Mouse (Mus musculus): ENCODE measurements at regions not wholly inside any gene's neighbourhood (a gene's known extent, or its start where the extent isn't known, plus 50 kb on each side); places are given as distances from the start of the nearest gene placed in this dataset.

DNA sequence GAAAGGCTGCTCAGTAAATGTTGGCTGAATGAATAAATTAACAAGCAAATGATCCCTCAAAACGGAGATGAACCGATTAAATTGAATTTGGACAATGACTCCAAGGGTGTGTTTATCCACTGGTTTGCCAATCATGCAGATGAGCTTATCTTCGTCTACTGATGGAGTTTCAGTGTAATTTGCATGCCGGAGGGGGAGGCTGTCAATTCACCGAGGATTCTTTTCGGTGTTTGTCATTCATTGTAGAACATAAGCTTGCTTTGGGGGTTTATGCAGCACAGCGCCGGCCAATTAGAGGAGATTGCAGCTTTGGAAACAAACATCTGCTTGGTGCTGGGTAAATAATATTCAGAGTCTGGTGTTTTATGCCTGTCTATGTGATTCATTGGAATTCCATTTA lies 132.7 kb downstream of the Otoa start:
- Histone ChIP-seq H3K27me3 (no peaks in the 10 kb centered on the region), H3K9ac (replicated peaks) (no peak overlapping the region), H3K4me3 (replicated peaks) (no peak overlapping the region), H3K4me2 (no peak overlapping the region), H3K4me1 (replicated peaks) (no peaks in the 10 kb centered on the region), H3K36me3 (no peaks in the 10 kb centered on the region), H3K9me3 (no peaks in the 10 kb centered on the region), H3K27ac (no peak overlapping the region)
- WGBS = 85% methylated on average over 8 of the region's 8 CpGs
- no peak for ATAC-seq (ENCODE audit: insufficient number of reproducible peaks, insufficient read depth, low FRiP score, low TSS enrichment, low read depth)

GRCm38 (mm10) chr7:121215032-121215431 lies 133.6 kb downstream of the Otoa start:
- no peak for ATAC-seq (ENCODE audit: insufficient number of reproducible peaks, insufficient read depth, low FRiP score, low TSS enrichment, low read depth)

GRCm38 (mm10) chr7:121215735-121216134 lies 134.3 kb downstream of the Otoa start:
- no peak overlapping the region for H3K9ac ChIP-seq (replicated peaks)
- WGBS = 65% methylated on average over 1 of the region's 1 CpGs
- ATAC-seq (ENCODE audit: insufficient number of reproducible peaks, insufficient read depth, low FRiP score, low TSS enrichment, low read depth) = no peak
- H3K4me1 ChIP-seq (replicated peaks) = no peaks in the 10 kb centered on the region
- no peak overlapping the region for H3K27ac ChIP-seq
- no peak overlapping the region for H3K4me3 ChIP-seq (replicated peaks)
- no peaks in the 10 kb centered on the region for H3K36me3 ChIP-seq
- H3K9me3 ChIP-seq = no peaks in the 10 kb centered on the region
- no peak overlapping the region for H3K4me2 ChIP-seq
- H3K27me3 ChIP-seq = no peaks in the 10 kb centered on the region

More at GRCm38 (mm10) chr7:121215032-121215431, 133.6 kb downstream of the Otoa start:
- Histone ChIP-seq H3K9me3 (no peaks in the 10 kb centered on the region), H3K4me1 (replicated peaks) (no peaks in the 10 kb centered on the region), H3K4me3 (replicated peaks) (no peak overlapping the region), H3K27ac (no peak overlapping the region), H3K27me3 (no peaks in the 10 kb centered on the region), H3K4me2 (no peak overlapping the region), H3K9ac (replicated peaks) (no peak overlapping the region), H3K36me3 (no peaks in the 10 kb centered on the region)
- 87% methylated on average over 3 of the region's 3 CpGs for WGBS

GRCm38 (mm10) chr7:121218031-121218430 lies 136.6 kb downstream of the Otoa start:
- Histone ChIP-seq H3K9me3 (no peaks in the 10 kb centered on the region), H3K4me1 (replicated peaks) (no peaks in the 10 kb centered on the region), H3K9ac (replicated peaks) (no peak overlapping the region), H3K27me3 (no peaks in the 10 kb centered on the region), H3K4me2 (no peak overlapping the region), H3K36me3 (no peaks in the 10 kb centered on the region), H3K4me3 (replicated peaks) (no peak overlapping the region), H3K27ac (no peak overlapping the region)
- WGBS = 74% methylated on average over 10 of the region's 10 CpGs
- ATAC-seq (ENCODE audit: insufficient number of reproducible peaks, insufficient read depth, low FRiP score, low TSS enrichment, low read depth) = no peak

- Histone ChIP-seq H3K4me2 (no peak overlapping the region), H3K9ac (replicated peaks) (no peak overlapping the region), H3K9me3 (no peaks in the 10 kb centered on the region), H3K4me3 (replicated peaks) (no peak overlapping the region), H3K4me1 (replicated peaks) (no peaks in the 10 kb centered on the region), H3K27ac (no peak overlapping the region), H3K36me3 (no peaks in the 10 kb centered on the region), H3K27me3 (no peaks in the 10 kb centered on the region)
- WGBS = 93% methylated on average over 7 of the region's 7 CpGs
- no peak for ATAC-seq (ENCODE audit: insufficient number of reproducible peaks, insufficient read depth, low FRiP score, low TSS enrichment, low read depth)
These were observed 139.7 kb downstream of the Otoa start for GRCm38 (mm10) chr7:121221158-121221557.

DNA sequence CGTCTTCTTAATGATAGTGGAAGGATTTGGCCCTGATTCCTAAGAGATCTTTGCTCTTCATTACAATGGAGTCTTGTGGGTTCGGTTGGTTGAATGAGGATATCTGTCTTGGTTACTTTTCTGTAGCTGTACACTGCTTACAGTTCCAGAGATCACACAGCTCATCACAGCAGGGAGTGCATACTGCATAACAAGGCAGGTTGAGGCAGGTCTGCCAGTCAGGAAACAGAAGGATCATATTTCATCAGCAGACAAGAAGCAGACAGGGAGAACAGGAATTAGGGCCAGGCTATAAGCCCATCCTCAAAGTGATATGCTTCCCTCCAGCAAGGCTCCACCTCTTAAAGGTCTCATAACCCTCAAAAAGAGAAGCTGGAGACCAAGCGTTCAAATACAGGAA lies 150.4 kb downstream of the Otoa start:
- 72% methylated on average over 3 of the region's 3 CpGs for WGBS
- ATAC-seq (ENCODE audit: insufficient number of reproducible peaks, insufficient read depth, low FRiP score, low TSS enrichment, low read depth) = no peak

GRCm38 (mm10) chr7:121234831-121235230 lies 153.4 kb downstream of the Otoa start:
- Histone ChIP-seq H3K9ac (replicated peaks) (no peak overlapping the region), H3K9me3 (no peaks in the 10 kb centered on the region), H3K36me3 (no peaks in the 10 kb centered on the region), H3K27me3 (no peaks in the 10 kb centered on the region), H3K4me2 (no peak overlapping the region), H3K4me3 (replicated peaks) (no peak overlapping the region), H3K27ac (no peak overlapping the region), H3K4me1 (replicated peaks) (0 out of 2 replicates have a peak, but pooled peaks cover 5% of the 10 kb centered on the region)
- 79% methylated on average over 6 of the region's 6 CpGs for WGBS
- ATAC-seq (ENCODE audit: insufficient number of reproducible peaks, insufficient read depth, low FRiP score, low TSS enrichment, low read depth) = no peak

More for the DNA sequence above, 150.4 kb downstream of the Otoa start:
- no peak overlapping the region for H3K9ac ChIP-seq (replicated peaks)
- H3K4me2 ChIP-seq = no peak overlapping the region
- no peaks in the 10 kb centered on the region for H3K36me3 ChIP-seq
- H3K4me1 ChIP-seq (replicated peaks) = 0 out of 2 replicates have a peak, but pooled peaks cover 5% of the 10 kb centered on the region
- H3K27me3 ChIP-seq = no peaks in the 10 kb centered on the region
- no peak overlapping the region for H3K4me3 ChIP-seq (replicated peaks)
- H3K27ac ChIP-seq = no peak overlapping the region
- H3K9me3 ChIP-seq = no peaks in the 10 kb centered on the region

DNA sequence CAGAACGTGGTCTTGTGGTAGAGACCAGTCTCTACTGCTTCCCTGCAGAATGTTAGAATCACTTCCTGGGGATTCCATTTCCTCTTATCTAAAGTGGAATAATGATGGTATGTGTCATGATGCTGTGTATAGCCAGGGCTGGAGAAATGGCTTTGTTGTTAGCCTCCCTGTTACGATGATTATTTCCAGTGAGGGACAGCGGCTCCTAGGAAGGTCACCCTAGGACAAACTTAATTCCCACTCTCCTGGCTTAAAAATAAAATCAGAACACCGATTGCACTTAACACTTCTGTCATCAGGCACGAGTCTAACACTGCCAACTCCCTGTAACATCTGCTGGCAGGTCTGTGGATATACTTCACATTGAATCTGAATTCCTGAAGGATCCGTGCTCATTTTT lies 151.9 kb upstream of the Hs3st2 start:
- WGBS = 76% methylated on average over 6 of the region's 6 CpGs
- Histone ChIP-seq H3K27ac (no peak overlapping the region), H3K4me1 (replicated peaks) (no peaks in the 10 kb centered on the region), H3K4me2 (no peak overlapping the region), H3K36me3 (no peaks in the 10 kb centered on the region), H3K4me3 (replicated peaks) (no peak overlapping the region), H3K9me3 (no peaks in the 10 kb centered on the region), H3K9ac (replicated peaks) (no peak overlapping the region), H3K27me3 (no peaks in the 10 kb centered on the region)
- ATAC-seq (ENCODE audit: insufficient number of reproducible peaks, insufficient read depth, low FRiP score, low TSS enrichment, low read depth) = no peak

- 83% methylated on average over 6 of the region's 6 CpGs for WGBS
- no peaks in the 10 kb centered on the region for H3K36me3 ChIP-seq
- no peaks in the 10 kb centered on the region for H3K9me3 ChIP-seq
- no peaks in the 10 kb centered on the region for H3K4me1 ChIP-seq (replicated peaks)
- no peak overlapping the region for H3K9ac ChIP-seq (replicated peaks)
- no peak for ATAC-seq (ENCODE audit: insufficient number of reproducible peaks, insufficient read depth, low FRiP score, low TSS enrichment, low read depth)
- H3K27me3 ChIP-seq = no peaks in the 10 kb centered on the region
- H3K27ac ChIP-seq = no peak overlapping the region
- H3K4me2 ChIP-seq = no peak overlapping the region
- no peak overlapping the region for H3K4me3 ChIP-seq (replicated peaks)
These were observed 143.8 kb upstream of the Hs3st2 start for GRCm38 (mm10) chr7:121247845-121248244.

DNA sequence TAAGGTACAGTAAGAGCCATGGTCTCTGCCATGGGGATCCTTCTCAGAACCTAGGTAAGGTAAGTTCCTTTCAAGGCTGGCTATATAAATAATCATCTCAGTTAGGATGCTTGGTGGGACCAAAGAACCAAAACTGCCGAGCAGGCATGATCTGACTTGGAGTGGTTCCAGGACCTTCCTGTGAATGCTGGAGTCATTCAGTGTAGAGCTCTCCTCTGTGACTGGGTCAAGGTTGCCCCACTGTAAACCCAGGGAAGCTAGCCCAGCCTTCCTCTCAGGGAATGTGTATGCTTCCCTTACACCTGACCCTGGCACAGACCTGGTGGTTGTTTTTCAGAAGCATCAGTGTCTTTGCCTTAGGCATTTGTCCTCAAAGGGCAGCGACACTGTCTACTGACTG lies 134.2 kb upstream of the Hs3st2 start:
- no peak for ATAC-seq (ENCODE audit: insufficient number of reproducible peaks, insufficient read depth, low FRiP score, low TSS enrichment, low read depth)

DNA sequence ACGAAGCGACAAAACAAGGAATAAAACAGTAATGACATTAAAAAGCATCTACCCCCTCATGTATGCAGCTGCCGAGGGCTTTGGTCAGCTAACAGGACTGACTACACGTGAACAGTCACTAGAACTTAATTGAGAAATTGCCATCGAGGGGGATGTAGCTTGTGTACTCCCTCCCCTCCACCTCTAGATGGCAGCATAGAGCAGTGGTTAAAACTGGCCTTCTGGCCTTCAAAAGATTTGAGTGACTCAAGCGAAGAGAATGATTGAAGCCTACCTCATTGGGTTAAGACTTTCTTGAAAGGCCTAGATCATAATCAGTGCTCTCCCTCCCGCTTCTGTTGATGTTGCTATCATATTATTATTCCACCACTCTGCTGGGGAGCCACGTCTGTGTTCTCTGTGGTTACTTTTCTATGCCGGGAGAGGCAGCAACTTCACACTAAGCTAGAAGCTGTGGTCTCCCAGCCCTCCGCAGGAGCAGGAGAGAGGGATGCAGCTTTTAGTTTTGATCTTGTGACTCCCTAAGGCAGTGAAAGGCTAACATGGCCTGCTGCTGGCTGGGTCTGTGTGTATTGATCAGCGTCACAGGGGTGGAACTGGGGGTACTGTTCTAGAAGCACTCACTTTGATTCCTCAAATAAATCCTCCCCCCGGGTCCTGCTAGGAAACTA lies 132.7 kb upstream of the Hs3st2 start:
- 48% methylated on average over 12 of the region's 12 CpGs for WGBS
- ATAC-seq (ENCODE audit: insufficient number of reproducible peaks, insufficient read depth, low FRiP score, low TSS enrichment, low read depth) = no peak

More for the DNA sequence above, 134.2 kb upstream of the Hs3st2 start:
- H3K4me1 ChIP-seq (replicated peaks) = no peaks in the 10 kb centered on the region
- H3K9ac ChIP-seq (replicated peaks) = no peak overlapping the region
- no peak overlapping the region for H3K4me3 ChIP-seq (replicated peaks)
- no peaks in the 10 kb centered on the region for H3K36me3 ChIP-seq
- 80% methylated on average over 2 of the region's 2 CpGs for WGBS
- H3K9me3 ChIP-seq = no peaks in the 10 kb centered on the region
- H3K27me3 ChIP-seq = no peaks in the 10 kb centered on the region
- H3K4me2 ChIP-seq = no peak overlapping the region
- H3K27ac ChIP-seq = no peak overlapping the region

DNA sequence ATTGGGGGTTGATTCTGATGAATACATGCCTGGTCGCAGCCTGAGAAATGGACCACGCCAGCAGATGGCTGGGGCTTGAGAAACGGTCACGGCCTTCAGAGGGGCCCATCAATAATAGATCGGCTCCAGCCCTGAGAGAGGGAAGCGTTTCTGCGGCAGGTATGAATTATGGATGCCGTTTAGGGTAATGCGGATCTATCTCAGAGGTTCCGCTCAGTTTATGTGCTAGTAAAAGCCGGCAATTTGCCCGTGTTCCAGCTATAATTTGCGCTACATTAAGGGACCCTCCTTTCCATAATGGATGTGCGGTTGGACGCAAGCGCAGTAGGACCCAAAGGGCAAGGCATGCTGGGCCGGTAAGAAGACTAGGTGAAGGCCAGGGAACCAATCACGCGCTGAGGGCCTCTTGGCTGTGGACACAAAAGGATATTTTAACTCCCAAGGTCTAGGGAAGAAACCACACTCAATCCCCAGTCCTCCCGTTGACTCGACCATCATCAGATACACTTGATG lies 132.1 kb upstream of the Hs3st2 start:
- no peak for ATAC-seq (ENCODE audit: insufficient number of reproducible peaks, insufficient read depth, low FRiP score, low TSS enrichment, low read depth)
- Histone ChIP-seq H3K9ac (replicated peaks) (no peak overlapping the region), H3K4me1 (replicated peaks) (no peaks in the 10 kb centered on the region), H3K4me2 (no peak overlapping the region), H3K27me3 (no peaks in the 10 kb centered on the region), H3K4me3 (replicated peaks) (no peak overlapping the region), H3K36me3 (no peaks in the 10 kb centered on the region), H3K9me3 (no peaks in the 10 kb centered on the region), H3K27ac (no peak overlapping the region)
- 85% methylated on average over 21 of the region's 21 CpGs for WGBS

More for the DNA sequence above, 132.7 kb upstream of the Hs3st2 start:
- no peaks in the 10 kb centered on the region for H3K9me3 ChIP-seq
- H3K27me3 ChIP-seq = no peaks in the 10 kb centered on the region
- no peak overlapping the region for H3K27ac ChIP-seq
- H3K4me1 ChIP-seq (replicated peaks) = no peaks in the 10 kb centered on the region
- H3K9ac ChIP-seq (replicated peaks) = no peak overlapping the region
- H3K4me2 ChIP-seq = no peak overlapping the region
- no peak overlapping the region for H3K4me3 ChIP-seq (replicated peaks)
- H3K36me3 ChIP-seq = no peaks in the 10 kb centered on the region

Data from limb, embryonic 12.5 days (tissue).